In genomic region chr10:78222908-78223307, GRCm38 (mm10) we compare ENCODE assay signal across 15 mouse cellular contexts. TPM values are rescaled to one million over a fixed set of nuclear protein-coding genes. Genes with fewer than 3 reads are reported as not detected.
DNase-seq lines count a peak whose midpoint lies in the region; ATAC-seq and TF ChIP-seq lines count a peak whose summit lies in the region.
"Had no signal": no experiment of that assay in that cellular context is flagged by ENCODE, and none has a peak within 500 bp of the region (broad histone marks: within the 10 kb centered on the region; RNA-seq: fewer than 3 reads in every experiment).

No protein-coding gene starts in this region.

- H3K9ac ChIP-seq in hindbrain, embryonic 16.5 days (ENCODE audit: low read depth, low read length), result no peak overlapping the region
- H3K9ac ChIP-seq in hindbrain, embryonic 14.5 days, result no peak overlapping the region
- H3K9ac ChIP-seq: limb, embryonic 15.5 days; lung, embryonic 15.5 days; midbrain, embryonic 12.5 days had no signal

- H3K4me1 ChIP-seq in cerebellum, adult 2 months (ENCODE audit: control insufficient read depth, insufficient read depth, low read length), result peaks cover 1% of the 10 kb centered on the region
- H3K4me1 ChIP-seq in hindbrain, embryonic 16.5 days (ENCODE audit: control insufficient read depth, insufficient read depth, low read depth, low read length), result no peaks in the 10 kb centered on the region
- no peaks in the 10 kb centered on the region for H3K4me1 ChIP-seq in hindbrain, embryonic 14.5 days (replicated peaks; ENCODE audit: control insufficient read depth, insufficient read depth, low read length)
- H3K4me1 ChIP-seq: hindbrain, embryonic 10.5 days; limb, embryonic 15.5 days; lung, embryonic 15.5 days; midbrain, embryonic 12.5 days had no signal

- DNase-seq in cerebellum, adult 2 months, result peak in 1 of 2 experiments; percentile 23
- DNase-seq in cerebellum, adult 8-10 months, result no peak
- DNase-seq in hindbrain, embryonic 14.5 days (ENCODE audit: low spot score), result no peak
- peak; percentile 65 for DNase-seq in adrenal gland, postnatal 14 days
- DNase-seq in heart, postnatal 10 days, result peak; percentile 39 to 49
- DNase-seq: kidney, adult 2 months; retina, postnatal 1 day; thymus, postnatal 25 days had no signal

- no peak for TF ChIP-seq CTCF in cerebellum, adult 2 months (IDR thresholded peaks at IDR 0.05; ENCODE audit: borderline replicate concordance, insufficient read depth, low read depth, low read length)

- H3K4me2 ChIP-seq in hindbrain, embryonic 16.5 days (ENCODE audit: low read length), result no peak overlapping the region
- no peak overlapping the region for H3K4me2 ChIP-seq in hindbrain, embryonic 14.5 days (replicated peaks)
- H3K4me2 ChIP-seq: limb, embryonic 15.5 days; lung, embryonic 15.5 days; midbrain, embryonic 12.5 days had no signal

- no peak for TF ChIP-seq POLR2A in cerebellum, adult 2 months (IDR thresholded peaks at IDR 0.05; ENCODE audit: borderline replicate concordance, insufficient read depth, low read length)

- no peaks in the 10 kb centered on the region for H3K27me3 ChIP-seq in cerebellum, adult 2 months (ENCODE audit: control insufficient read depth, insufficient read depth, low read length)
- no peaks in the 10 kb centered on the region for H3K27me3 ChIP-seq in hindbrain, embryonic 16.5 days (replicated peaks; ENCODE audit: control insufficient read depth, insufficient read depth, low read length)
- H3K27me3 ChIP-seq in hindbrain, embryonic 14.5 days (ENCODE audit: control insufficient read depth, insufficient read depth, low read length), result no peaks in the 10 kb centered on the region
- H3K27me3 ChIP-seq: limb, embryonic 15.5 days; lung, embryonic 15.5 days; midbrain, embryonic 12.5 days had no signal

- peak overlapping the region; percentile 33; the same call in 1 of the 2 replicates for H3K27ac ChIP-seq in cerebellum, adult 2 months (ENCODE audit: insufficient read depth, low read length)
- H3K27ac ChIP-seq in hindbrain, embryonic 16.5 days (ENCODE audit: low read depth, low read length), result no peak overlapping the region
- H3K27ac ChIP-seq in hindbrain, embryonic 14.5 days, result no peak overlapping the region
- H3K27ac ChIP-seq: hindbrain, embryonic 10.5 days; limb, embryonic 15.5 days; lung, embryonic 15.5 days; midbrain, embryonic 12.5 days had no signal

- no peak overlapping the region for H3K4me3 ChIP-seq in cerebellum, adult 2 months (replicated peaks; ENCODE audit: insufficient read depth, low read depth, low read length)
- no peak overlapping the region for H3K4me3 ChIP-seq in hindbrain, embryonic 16.5 days (ENCODE audit: low read length)
- no peak overlapping the region for H3K4me3 ChIP-seq in hindbrain, embryonic 14.5 days (replicated peaks; ENCODE audit: low read length)
- H3K4me3 ChIP-seq: hindbrain, embryonic 10.5 days; limb, embryonic 15.5 days; lung, embryonic 15.5 days; midbrain, embryonic 12.5 days had no signal

- ATAC-seq in hindbrain, embryonic 16.5 days, result 0 out of 2 replicates have a peak, but pooled peaks have one; percentile 27
- ATAC-seq in hindbrain, embryonic 14.5 days (ENCODE audit: low FRiP score), result no peak
- no peak for ATAC-seq in megakaryocyte-erythroid progenitor cell, adult 5-6 weeks (replicated peaks; ENCODE audit: low FRiP score, low TSS enrichment, poor library complexity, severe bottlenecking)
- no peak for ATAC-seq in monocyte, adult 5-6 weeks (replicated peaks; ENCODE audit: insufficient number of reproducible peaks, low FRiP score, low TSS enrichment, poor library complexity, severe bottlenecking)

- intact Hi-C loops in heart, postnatal 10 days (cut with DNase I), result no loop called here

- H3K36me3 ChIP-seq in hindbrain, embryonic 16.5 days (ENCODE audit: control insufficient read depth, insufficient read depth, low read length), result peaks cover 16% of the 10 kb centered on the region
- peaks cover 66% of the 10 kb centered on the region for H3K36me3 ChIP-seq in hindbrain, embryonic 14.5 days (replicated peaks; ENCODE audit: control insufficient read depth, insufficient read depth)

- no peaks in the 10 kb centered on the region for H3K9me3 ChIP-seq in hindbrain, embryonic 16.5 days (ENCODE audit: control insufficient read depth, low read length)
- no peaks in the 10 kb centered on the region for H3K9me3 ChIP-seq in hindbrain, embryonic 14.5 days (ENCODE audit: control insufficient read depth, low read length)
- H3K9me3 ChIP-seq: hindbrain, embryonic 10.5 days; limb, embryonic 15.5 days; lung, embryonic 15.5 days; midbrain, embryonic 12.5 days had no signal

- WGBS in cerebellum, adult 2 months, result 15% methylated on average over 4 of the region's 4 CpGs
- 78% methylated on average over 4 of the region's 4 CpGs for WGBS in hindbrain, embryonic 16.5 days
- 83% methylated on average over 4 of the region's 4 CpGs for WGBS in hindbrain, embryonic 14.5 days

RNA-seq across cellular contexts. Expression of gene Trappc10, which starts 21.5 kb away (rescaled TPM):
- 74.3 and 75.0 TPM in 2 replicates for polyA plus RNA-seq in cerebellum, adult 2 months (2012; rRNA removed)
- polyA plus RNA-seq in hindbrain, embryonic 16.5 days (2015; fragmentation: Nextera tagmentation; extraction: Ambion mirVana), result 11.3 and 21.5 TPM in 2 replicates
- 35.5 and 39.7 TPM in 2 replicates for polyA plus RNA-seq in hindbrain, embryonic 14.5 days (2014; fragmentation: Nextera tagmentation; extraction: Ambion mirVana)
- 47.2 and 53.7 TPM in 2 replicates for total RNA-seq in adrenal gland, postnatal 14 days (2021)
- 10 to 100 TPM; 37.9 to 38.1 TPM for total RNA-seq in heart, postnatal 10 days (2021)
- total RNA-seq in megakaryocyte-erythroid progenitor cell, adult 5-6 weeks (2014; fragmentation: Nextera tagmentation), result 52.9 and 57.7 TPM in 2 replicates
- total RNA-seq in megakaryocyte-erythroid progenitor cell, adult 5-6 weeks (2017), result 26.6 and 29.5 TPM in 2 replicates
- total RNA-seq in monocyte, adult 5-6 weeks (2017), result 30.4 to 42.5 TPM (median 37.6 TPM) in 3 replicates

RNA-seq across cellular contexts. Expression of gene Pwp2, which starts 38.0 kb away (rescaled TPM):
- 17.2 and 17.8 TPM in 2 replicates for polyA plus RNA-seq in cerebellum, adult 2 months (2012; rRNA removed)
- 15.9 and 17.0 TPM in 2 replicates for polyA plus RNA-seq in hindbrain, embryonic 16.5 days (2015; fragmentation: Nextera tagmentation; extraction: Ambion mirVana)
- polyA plus RNA-seq in hindbrain, embryonic 14.5 days (2014; fragmentation: Nextera tagmentation; extraction: Ambion mirVana), result 13.5 and 15.8 TPM in 2 replicates
- total RNA-seq in adrenal gland, postnatal 14 days (2021), result 16.5 and 17.9 TPM in 2 replicates
- 10 to 100 TPM in 1 of 2 experiments, 1 to 10 TPM in 1; 9.8 to 10.8 TPM for total RNA-seq in heart, postnatal 10 days (2021)
- total RNA-seq in megakaryocyte-erythroid progenitor cell, adult 5-6 weeks (2014; fragmentation: Nextera tagmentation), result 25.5 and 31.4 TPM in 2 replicates
- total RNA-seq in megakaryocyte-erythroid progenitor cell, adult 5-6 weeks (2017), result 37.0 and 47.2 TPM in 2 replicates
- total RNA-seq in monocyte, adult 5-6 weeks (2017), result 8.8 to 11.7 TPM (median 9.8 TPM) in 3 replicates

RNA-seq across cellular contexts. Expression of gene D10Jhu81e, which starts 53.3 kb away (rescaled TPM):
- 169 and 172 TPM in 2 replicates for polyA plus RNA-seq in cerebellum, adult 2 months (2012; rRNA removed)
- polyA plus RNA-seq in hindbrain, embryonic 16.5 days (2015; fragmentation: Nextera tagmentation; extraction: Ambion mirVana), result 31.8 and 35.4 TPM in 2 replicates
- polyA plus RNA-seq in hindbrain, embryonic 14.5 days (2014; fragmentation: Nextera tagmentation; extraction: Ambion mirVana), result 17.3 and 22.0 TPM in 2 replicates
- 249 and 251 TPM in 2 replicates for total RNA-seq in adrenal gland, postnatal 14 days (2021)
- total RNA-seq in heart, postnatal 10 days (2021), result 100 to 1,000 TPM; 279 to 284 TPM
- 42.1 and 48.7 TPM in 2 replicates for total RNA-seq in megakaryocyte-erythroid progenitor cell, adult 5-6 weeks (2014; fragmentation: Nextera tagmentation)
- 94.9 and 103 TPM in 2 replicates for total RNA-seq in megakaryocyte-erythroid progenitor cell, adult 5-6 weeks (2017)
- total RNA-seq in monocyte, adult 5-6 weeks (2017), result 25.6 to 38.1 TPM (median 29.0 TPM) in 3 replicates

Comparison
In these comparisons a context has a peak if more than half of its experiments do, and no peak if none do; other contexts are left out.
1. DNase-seq: peak in adrenal gland, postnatal 14 days (single experiment) and heart, postnatal 10 days (2 of 2); none in cerebellum, adult 8-10 months (single experiment) and hindbrain, embryonic 14.5 days (single experiment).